Mouse (Mus musculus) stomach, postnatal 0 days (tissue): Measurements from ENCODE around the gene 1110002E22Rik. TPM values are rescaled to one million over a fixed set of nuclear protein-coding genes. Genes with fewer than 3 reads are reported as not detected.

Source experiments
- ATAC-seq: fragments of 200-750 bp; cut with Nextera tagmentation; 2 replicates; pipeline ENCODE4 v1.8.0; 2017; ENCODE audit not compliant: low FRiP score, low TSS enrichment
- DNase-seq: peaks from one replicate; pipeline ENCODE4 v3.0.0-alpha.2; 2016; ENCODE audit warnings: low spot score
- H3K27ac ChIP-seq: fragments of 300-500 bp; sonication (generic); replicated peaks from 2 replicates; pipeline ENCODE4 v1.5.1; 2014; ENCODE audit warnings: mild to moderate bottlenecking, control low read depth
- H3K27me3 ChIP-seq: fragments of 300-500 bp; sonication (generic); 2 replicates; pipeline ENCODE4 v1.6.1; 2014; ENCODE audit warnings: low read length; ENCODE audit not compliant: control insufficient read depth, insufficient read depth
- H3K36me3 ChIP-seq: fragments of 300-500 bp; sonication (generic); 2 replicates; pipeline ENCODE4 v1.6.1; 2014; ENCODE audit warnings: low read length, mixed read lengths; ENCODE audit not compliant: control insufficient read depth, insufficient read depth
- H3K4me1 ChIP-seq: fragments of 300-500 bp; sonication (generic); replicated peaks from 2 replicates; pipeline ENCODE4 v1.6.1; 2014; ENCODE audit warnings: antibody characterized with exemption; ENCODE audit not compliant: control insufficient read depth, insufficient read depth
- H3K4me2 ChIP-seq: fragments of 300-500 bp; sonication (generic); replicated peaks from 2 replicates; pipeline ENCODE4 v1.6.1; 2014; ENCODE audit warnings: low read depth, mild to moderate bottlenecking, control low read depth, moderate library complexity
- H3K4me3 ChIP-seq: fragments of 300-500 bp; sonication (generic); 2 replicates; pipeline ENCODE4 v1.5.1; 2014; ENCODE audit warnings: low read depth, low read length, control low read depth
- H3K9ac ChIP-seq: fragments of 300-500 bp; sonication (generic); 2 replicates; pipeline ENCODE4 v1.6.1; 2014; ENCODE audit warnings: mild to moderate bottlenecking, low read length, control low read depth, mixed read lengths
- H3K9me3 ChIP-seq: fragments of 300-500 bp; sonication (generic); 2 replicates; pipeline ENCODE4 v1.6.1; 2016; ENCODE audit warnings: low read length; ENCODE audit not compliant: control insufficient read depth
- CTCF ChIP-seq: IDR thresholded peaks from 2 replicates; pipeline ENCODE4 v1.5.1; 2016; ENCODE audit warnings: antibody characterized with exemption, low read depth, mild to moderate bottlenecking, moderate library complexity
- EP300 ChIP-seq: optimal IDR thresholded peaks from 2 replicates; pipeline ENCODE3; 2016; ENCODE audit warnings: antibody characterized with exemption
- WGBS: fragments of 180-500 bp; shearing (Covaris S2); extraction: QIAGEN DNeasy Blood & Tissue Kit; methylation state at CpG from one replicate; pipeline ENCODE4 v1.1.7; 2014; 5-methylcytosine and 5-hydroxymethylcytosine counted together
- polyA plus RNA-seq: library from polyadenylated mRNA; unstranded; fragments of >200 nt; fragmentation: Nextera tagmentation; extraction: Ambion mirVana; gene quantifications from 2 replicates; pipeline ENCODE4 v1.2.1, GENCODE M21; 2015

Gene 1110002E22Rik
- polyA plus RNA-seq, 1 experiment from 2014 or later, result 0.04 TPM

- DNase-seq (no peak), ATAC-seq (no peak)
- Histone ChIP-seq H3K36me3 (no peaks in the 10 kb centered on the region), H3K4me2 (no peak overlapping the region), H3K4me1 (no peaks in the 10 kb centered on the region), H3K27ac (no peak overlapping the region), H3K27me3 (no peaks in the 10 kb centered on the region), H3K9ac (no peak overlapping the region), H3K9me3 (no peaks in the 10 kb centered on the region), H3K4me3 (no peak overlapping the region)
- WGBS, result 91% methylated on average over 5 of the region's 5 CpGs
- TF ChIP-seq EP300 (no peak), CTCF (no peak)
Observed at GRCm38 (mm10) chr3:138029351-138029750, 35.5 kb upstream of the 1110002E22Rik start.

DNA sequence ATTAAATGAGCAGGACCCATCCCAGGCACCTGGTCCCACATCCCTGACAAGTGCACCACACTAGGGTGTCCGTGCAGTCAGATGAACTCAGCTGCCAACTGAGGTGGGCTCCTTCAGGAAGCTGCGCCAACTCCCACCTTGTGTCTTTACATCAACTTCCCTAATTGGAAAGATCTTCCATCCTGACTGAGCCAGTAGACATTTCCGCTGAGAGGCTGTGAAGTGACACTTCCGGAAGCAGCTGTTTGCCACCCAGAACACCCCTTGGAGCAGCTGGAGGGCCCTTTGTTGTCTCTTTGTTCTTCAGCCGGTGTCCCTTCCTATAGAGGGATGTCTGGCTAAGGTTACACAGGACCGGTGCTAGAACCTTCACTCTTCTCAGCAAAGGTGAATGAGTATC lies 34.3 kb upstream of the 1110002E22Rik start:
- no peak overlapping the region for H3K4me3 ChIP-seq
- ATAC-seq, result no peak
- no peak for TF ChIP-seq EP300
- TF ChIP-seq CTCF, result no peak

GRCm38 (mm10) chr3:138033986-138034385 lies 30.9 kb upstream of the 1110002E22Rik start:
- no peak overlapping the region for H3K4me2 ChIP-seq
- DNase-seq, result no peak
- no peaks in the 10 kb centered on the region for H3K9me3 ChIP-seq
- H3K27ac ChIP-seq, result no peak overlapping the region
- H3K4me3 ChIP-seq, result no peak overlapping the region
- no peak overlapping the region for H3K9ac ChIP-seq
- TF ChIP-seq CTCF (no peak), EP300 (no peak)
- H3K36me3 ChIP-seq, result no peaks in the 10 kb centered on the region
- H3K27me3 ChIP-seq, result no peaks in the 10 kb centered on the region
- H3K4me1 ChIP-seq, result no peaks in the 10 kb centered on the region
- ATAC-seq, result no peak
- WGBS, result 53% methylated on average over 6 of the region's 6 CpGs

More for the DNA sequence above, 34.3 kb upstream of the 1110002E22Rik start:
- DNase-seq, result no peak
- no peaks in the 10 kb centered on the region for H3K27me3 ChIP-seq
- H3K27ac ChIP-seq, result no peak overlapping the region
- no peaks in the 10 kb centered on the region for H3K36me3 ChIP-seq
- H3K4me1 ChIP-seq, result no peaks in the 10 kb centered on the region
- WGBS, result 87% methylated on average over 6 of the region's 6 CpGs
- H3K9me3 ChIP-seq, result no peaks in the 10 kb centered on the region
- H3K9ac ChIP-seq, result no peak overlapping the region
- no peak overlapping the region for H3K4me2 ChIP-seq

DNA sequence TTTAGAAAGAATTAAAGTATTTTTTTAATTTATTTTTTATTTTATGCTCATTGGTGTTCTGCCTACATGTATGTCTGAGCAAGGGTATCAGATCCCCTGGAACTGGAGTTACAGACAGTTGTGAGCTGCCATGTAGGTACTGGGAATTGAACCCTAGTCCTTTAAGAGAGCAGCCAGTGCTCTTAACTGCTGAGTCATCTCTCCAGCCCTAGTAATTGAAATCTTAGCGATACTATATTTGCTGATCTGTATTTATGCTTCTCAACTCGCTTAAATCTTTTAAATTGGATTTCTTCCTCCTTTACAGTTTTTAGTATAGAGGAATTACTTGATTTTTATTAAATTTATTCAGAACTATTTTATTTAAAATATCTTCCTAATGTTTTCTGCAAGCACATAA lies 23.9 kb upstream of the 1110002E22Rik start:
- DNase-seq, result no peak
- Histone ChIP-seq H3K9me3 (no peaks in the 10 kb centered on the region), H3K27ac (no peak overlapping the region), H3K36me3 (no peaks in the 10 kb centered on the region), H3K9ac (no peak overlapping the region), H3K4me1 (no peaks in the 10 kb centered on the region), H3K4me3 (no peak overlapping the region), H3K27me3 (no peaks in the 10 kb centered on the region), H3K4me2 (no peak overlapping the region)
- ATAC-seq, result no peak
- WGBS, result 70% methylated on average over 2 of the region's 2 CpGs
- no peak for TF ChIP-seq EP300

GRCm38 (mm10) chr3:138041591-138042301 lies 23.1 kb upstream of the 1110002E22Rik start:
- DNase-seq (no peak), ATAC-seq (no peak)
- no peak overlapping the region for H3K9ac ChIP-seq
- no peak overlapping the region for H3K4me2 ChIP-seq
- H3K4me3 ChIP-seq, result no peak overlapping the region
- no peaks in the 10 kb centered on the region for H3K27me3 ChIP-seq
- no peaks in the 10 kb centered on the region for H3K9me3 ChIP-seq
- H3K36me3 ChIP-seq, result no peaks in the 10 kb centered on the region
- H3K4me1 ChIP-seq, result no peaks in the 10 kb centered on the region
- WGBS, result 83% methylated on average over 3 of the region's 3 CpGs
- TF ChIP-seq CTCF, result no peak
- TF ChIP-seq EP300, result no peak
- no peak overlapping the region for H3K27ac ChIP-seq

- DNase-seq, result no peak
- 59% methylated on average over 7 of the region's 7 CpGs for WGBS
Observed at GRCm38 (mm10) chr3:138043316-138043715, 21.5 kb upstream of the 1110002E22Rik start.

More at GRCm38 (mm10) chr3:138043316-138043715, 21.5 kb upstream of the 1110002E22Rik start:
- no peak for TF ChIP-seq CTCF
- TF ChIP-seq EP300, result no peak
- H3K4me2 ChIP-seq, result no peak overlapping the region
- H3K9me3 ChIP-seq, result no peaks in the 10 kb centered on the region
- no peaks in the 10 kb centered on the region for H3K4me1 ChIP-seq
- no peak overlapping the region for H3K27ac ChIP-seq
- no peaks in the 10 kb centered on the region for H3K36me3 ChIP-seq
- ATAC-seq, result no peak
- no peak overlapping the region for H3K4me3 ChIP-seq
- no peaks in the 10 kb centered on the region for H3K27me3 ChIP-seq
- H3K9ac ChIP-seq, result no peak overlapping the region
